Mouse (Mus musculus): Measurements from ENCODE around the gene Stim2. TPM values are rescaled to one million over a fixed set of nuclear protein-coding genes. Genes with fewer than 3 reads are reported as not detected.

Stim2 gene
- total and polyA plus RNA-seq, 3 experiments = 16.8 to 21.5 (median 18.2) TPM

GRCm38 (mm10) chr5:53976497-53976896, 21.8 kb upstream of the Stim2 start:
- no peak for DNase-seq (ENCODE audit: extremely low read depth)
- TF ChIP-seq IRF4 (IDR thresholded peaks at IDR 0.05; ENCODE audit: low read depth, low read length) (peak; percentile 59; the same call in 1 of the 2 replicates), EP300 (IDR thresholded peaks at IDR 0.05; ENCODE audit: low read length) (no peak), USF2 (conservative IDR thresholded peaks at IDR 0.05; ENCODE audit: low read depth, low read length) (no peak), BHLHE40 (IDR thresholded peaks at IDR 0.05; ENCODE audit: low read depth, low read length) (peak; percentile 95), GABPA (IDR thresholded peaks at IDR 0.05; ENCODE audit: insufficient replicate concordance, low read depth, low read length) (no peak), TBP (conservative IDR thresholded peaks at IDR 0.05; ENCODE audit: low read depth, low read length) (no peak), HCFC1 (IDR thresholded peaks at IDR 0.05; ENCODE audit: low read depth, low read length) (no peak)
- dilution Hi-C loops (cut with MboI; ENCODE audit: extremely low pct_ligation_motif_present, extremely low pct_unique_long_range_greater_than_20kb, low sequenced_read_pairs) (no loop called here), in situ Hi-C loops (cut with MboI; ENCODE audit: low pct_ligation_motif_present, low pct_unique_long_range_greater_than_20kb, low sequenced_read_pairs) (no loop called here)
- H3K9ac ChIP-seq (ENCODE audit: insufficient read depth, low read depth) = no peak overlapping the region
- no peaks in the 10 kb centered on the region for H3K27me3 ChIP-seq (replicated peaks)
- peak overlapping the region; percentile 81 for H3K4me2 ChIP-seq (ENCODE audit: insufficient read depth, low read depth, poor library complexity, severe bottlenecking)
- H3K4me1 ChIP-seq (ENCODE audit: control insufficient read depth in 1 of 2, insufficient read depth in 2 of 2) = peaks cover 0 to 5% of the 10 kb centered on the region in 2 experiments; a peak in 2 of 4 replicates
- peak overlapping the region in 1 of 3 experiments; percentile 28 for H3K4me3 ChIP-seq (replicated peaks in 1 of 3; ENCODE audit: low read depth in 2 of 3, low read length in 2 of 3, poor library complexity in 1 of 3)
- no peaks in the 10 kb centered on the region for H3K36me3 ChIP-seq (replicated peaks in 1 of 2; ENCODE audit: control insufficient read depth in 1 of 2, insufficient read depth in 1 of 2, low read length in 1 of 2)
- H3K27ac ChIP-seq (ENCODE audit: insufficient read depth, low read depth) = no peak overlapping the region
- H3K79me2 ChIP-seq (replicated peaks; ENCODE audit: control insufficient read depth, extremely low read depth, insufficient read depth, poor library complexity, severe bottlenecking) = no peaks in the 10 kb centered on the region
- H3K9me3 ChIP-seq (replicated peaks; ENCODE audit: low read length) = no peaks in the 10 kb centered on the region

GRCm38 (mm10) chr5:53977060-53977459, 21.2 kb upstream of the Stim2 start:
- in situ Hi-C loops (cut with MboI; ENCODE audit: low pct_ligation_motif_present, low pct_unique_long_range_greater_than_20kb, low sequenced_read_pairs) (no loop called here), dilution Hi-C loops (cut with MboI; ENCODE audit: extremely low pct_ligation_motif_present, extremely low pct_unique_long_range_greater_than_20kb, low sequenced_read_pairs) (no loop called here)
- DNase-seq (ENCODE audit: extremely low read depth) = no peak
- Histone ChIP-seq H3K9me3 (replicated peaks; ENCODE audit: low read length) (no peaks in the 10 kb centered on the region), H3K79me2 (replicated peaks; ENCODE audit: control insufficient read depth, extremely low read depth, insufficient read depth, poor library complexity, severe bottlenecking) (no peaks in the 10 kb centered on the region), H3K4me1 (ENCODE audit: control insufficient read depth in 1 of 2, insufficient read depth in 2 of 2) (peaks cover 0 to 5% of the 10 kb centered on the region in 2 experiments; a peak in 2 of 4 replicates), H3K27ac (ENCODE audit: insufficient read depth, low read depth) (no peak overlapping the region), H3K4me2 (ENCODE audit: insufficient read depth, low read depth, poor library complexity, severe bottlenecking) (peak overlapping the region; percentile 81; the same call in 1 of the 2 replicates), H3K27me3 (replicated peaks) (no peaks in the 10 kb centered on the region), H3K4me3 (replicated peaks in 1 of 3; ENCODE audit: low read depth in 2 of 3, low read length in 2 of 3, poor library complexity in 1 of 3) (no peak overlapping the region), H3K9ac (ENCODE audit: insufficient read depth, low read depth) (no peak overlapping the region), H3K36me3 (replicated peaks in 1 of 2; ENCODE audit: control insufficient read depth in 1 of 2, insufficient read depth in 1 of 2, low read length in 1 of 2) (no peaks in the 10 kb centered on the region)
- TF ChIP-seq CTCF (conservative IDR thresholded peaks at IDR 0.05 in 1 of 2, IDR thresholded peaks at IDR 0.05 in 1 of 2; ENCODE audit: low read depth in 2 of 2, low read length in 2 of 2) = no peak
- TF ChIP-seq BHLHE40 (IDR thresholded peaks at IDR 0.05; ENCODE audit: low read depth, low read length) = peak; percentile 79

GRCm38 (mm10) chr5:53983358-53983757, 14.9 kb upstream of the Stim2 start:
- dilution Hi-C loops (cut with MboI; ENCODE audit: extremely low pct_ligation_motif_present, extremely low pct_unique_long_range_greater_than_20kb, low sequenced_read_pairs) (no loop called here), in situ Hi-C loops (cut with MboI; ENCODE audit: low pct_ligation_motif_present, low pct_unique_long_range_greater_than_20kb, low sequenced_read_pairs) (no loop called here)
- H3K9me3 ChIP-seq (replicated peaks; ENCODE audit: low read length) = no peaks in the 10 kb centered on the region
- H3K4me1 ChIP-seq (ENCODE audit: control insufficient read depth in 1 of 2, insufficient read depth in 2 of 2) = no peaks in the 10 kb centered on the region
- no peak for DNase-seq (ENCODE audit: extremely low read depth)
- H3K4me3 ChIP-seq (replicated peaks in 1 of 3; ENCODE audit: low read depth in 2 of 3, low read length in 2 of 3, poor library complexity in 1 of 3) = no peak overlapping the region
- H3K9ac ChIP-seq (ENCODE audit: insufficient read depth, low read depth) = no peak overlapping the region
- H3K79me2 ChIP-seq (replicated peaks; ENCODE audit: control insufficient read depth, extremely low read depth, insufficient read depth, poor library complexity, severe bottlenecking) = no peaks in the 10 kb centered on the region
- H3K27me3 ChIP-seq (replicated peaks) = no peaks in the 10 kb centered on the region
- H3K27ac ChIP-seq (ENCODE audit: insufficient read depth, low read depth) = no peak overlapping the region
- no peaks in the 10 kb centered on the region for H3K36me3 ChIP-seq (replicated peaks in 1 of 2; ENCODE audit: control insufficient read depth in 1 of 2, insufficient read depth in 1 of 2, low read length in 1 of 2)
- TF ChIP-seq HCFC1 (IDR thresholded peaks at IDR 0.05; ENCODE audit: low read depth, low read length) (no peak), ZNF384 (IDR thresholded peaks at IDR 0.05; ENCODE audit: low read depth, low read length) (no peak), PAX5 (IDR thresholded peaks at IDR 0.05; ENCODE audit: low read length) (no peak), NELFE (IDR thresholded peaks at IDR 0.05; ENCODE audit: low read depth, low read length) (no peak), SIN3A (IDR thresholded peaks at IDR 0.05; ENCODE audit: low read length) (no peak), USF2 (conservative IDR thresholded peaks at IDR 0.05; ENCODE audit: low read depth, low read length) (no peak), MAZ (IDR thresholded peaks at IDR 0.05; ENCODE audit: low read depth, low read length) (no peak), IRF4 (IDR thresholded peaks at IDR 0.05; ENCODE audit: low read depth, low read length) (no peak), ETS1 (conservative IDR thresholded peaks at IDR 0.05; ENCODE audit: low read depth, low read length) (no peak), BHLHE40 (IDR thresholded peaks at IDR 0.05; ENCODE audit: low read depth, low read length) (no peak), TCF12 (IDR thresholded peaks at IDR 0.05; ENCODE audit: low read depth, low read length) (no peak)
- no peak overlapping the region for H3K4me2 ChIP-seq (ENCODE audit: insufficient read depth, low read depth, poor library complexity, severe bottlenecking)

Measured in CH12.LX (cell line).